In the genomic region with DNA sequence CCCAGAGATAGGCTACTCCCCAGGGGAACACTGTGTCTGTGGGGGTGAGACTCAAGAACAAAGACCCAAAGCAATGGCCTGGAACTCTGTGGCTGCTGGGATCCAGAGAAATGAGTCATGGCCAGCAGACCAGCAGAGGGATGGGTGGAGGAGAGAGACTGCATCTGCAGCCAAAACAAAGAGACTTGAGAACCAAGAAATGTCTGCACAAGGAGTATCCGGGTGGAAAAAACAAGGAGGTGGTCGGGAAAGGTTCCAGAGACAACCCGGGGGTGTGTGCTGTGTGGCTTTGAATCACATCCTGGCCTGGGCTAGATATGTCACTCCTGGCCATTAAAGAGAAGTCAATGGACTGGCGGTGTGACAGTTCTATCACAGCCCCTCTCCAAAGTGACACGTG, we compare ENCODE assay signal across 10 mouse cellular contexts. TPM values are rescaled to one million over a fixed set of nuclear protein-coding genes. Genes with fewer than 3 reads are reported as not detected.
DNase-seq lines count a peak whose midpoint lies in the region; ATAC-seq and TF ChIP-seq lines count a peak whose summit lies in the region.
"Had no signal": no experiment of that assay in that cellular context is flagged by ENCODE, and none has a peak within 500 bp of the region (broad histone marks: within the 10 kb centered on the region; RNA-seq: fewer than 3 reads in every experiment).

No protein-coding gene starts in this region.

- WGBS in thymus, adult 2 months: 82% methylated on average over 5 of the region's 5 CpGs
- 90% methylated on average over 5 of the region's 5 CpGs for WGBS in forebrain, embryonic 15.5 days
- WGBS in midbrain, embryonic 13.5 days: 83% methylated on average over 5 of the region's 5 CpGs

- no peak overlapping the region for H3K4me3 ChIP-seq in thymus, adult 2 months (ENCODE audit: control insufficient read depth, insufficient read depth, low read length)
- no peak overlapping the region for H3K4me3 ChIP-seq in forebrain, embryonic 15.5 days
- no peak overlapping the region for H3K4me3 ChIP-seq in midbrain, embryonic 13.5 days (replicated peaks)

- no peaks in the 10 kb centered on the region for H3K4me1 ChIP-seq in thymus, adult 2 months (replicated peaks; ENCODE audit: control insufficient read depth, insufficient read depth, low read length)
- H3K4me1 ChIP-seq in forebrain, embryonic 15.5 days: no peaks in the 10 kb centered on the region
- peaks cover 5% of the 10 kb centered on the region; the same call in 1 of the 2 replicates for H3K4me1 ChIP-seq in midbrain, embryonic 13.5 days (replicated peaks)

- peak; percentile 7 for DNase-seq in layer of hippocampus, adult 9-11 months
- DNase-seq in layer of hippocampus, adult 11-12 months (ENCODE audit: low spot score): no peak
- DNase-seq in MN1 (ENCODE audit: low spot score): peak; percentile 76
- DNase-seq in gastrocnemius, postnatal 10 days: peak; percentile 20
- peak; percentile 63 for DNase-seq in heart, postnatal 4 days
- DNase-seq in thymus, adult 2 months: no peak

- H3K36me3 ChIP-seq in thymus, adult 2 months (ENCODE audit: control insufficient read depth, insufficient read depth, low read length): no peaks in the 10 kb centered on the region
- no peaks in the 10 kb centered on the region for H3K36me3 ChIP-seq in forebrain, embryonic 15.5 days
- H3K36me3 ChIP-seq in midbrain, embryonic 13.5 days: no peaks in the 10 kb centered on the region

- no peak overlapping the region for H3K9ac ChIP-seq in forebrain, embryonic 15.5 days (replicated peaks)
- no peak overlapping the region for H3K9ac ChIP-seq in midbrain, embryonic 13.5 days (replicated peaks)

- no peak for TF ChIP-seq CTCF in thymus, adult 2 months (IDR thresholded peaks at IDR 0.05; ENCODE audit: borderline replicate concordance, control insufficient read depth, extremely low read depth, insufficient read depth, low read length, poor library complexity)

- H3K27me3 ChIP-seq in thymus, adult 2 months (ENCODE audit: control insufficient read depth, insufficient read depth, low read length): no peaks in the 10 kb centered on the region
- no peaks in the 10 kb centered on the region for H3K27me3 ChIP-seq in forebrain, embryonic 15.5 days
- H3K27me3 ChIP-seq in midbrain, embryonic 13.5 days: no peaks in the 10 kb centered on the region

- no peak overlapping the region for H3K4me2 ChIP-seq in forebrain, embryonic 15.5 days (replicated peaks)
- H3K4me2 ChIP-seq in midbrain, embryonic 13.5 days (replicated peaks): no peak overlapping the region

- no peak for ATAC-seq in forebrain, embryonic 15.5 days (replicated peaks)
- ATAC-seq in midbrain, embryonic 13.5 days: no peak
- ATAC-seq: midbrain, embryonic 16.5 days had no signal

- no peak overlapping the region for H3K27ac ChIP-seq in thymus, adult 2 months (ENCODE audit: control insufficient read depth, insufficient read depth, low read length)
- no peak overlapping the region for H3K27ac ChIP-seq in forebrain, embryonic 15.5 days (replicated peaks)
- H3K27ac ChIP-seq in midbrain, embryonic 13.5 days: no peak overlapping the region

- peaks cover 3% of the 10 kb centered on the region; the same call in 1 of the 2 replicates for H3K9me3 ChIP-seq in forebrain, embryonic 15.5 days
- peaks cover 23% of the 10 kb centered on the region for H3K9me3 ChIP-seq in midbrain, embryonic 13.5 days

- TF ChIP-seq POLR2A in thymus, adult 2 months (IDR thresholded peaks at IDR 0.05; ENCODE audit: control insufficient read depth, extremely low read depth, insufficient read depth, low read length, poor library complexity): no peak

RNA-seq across cellular contexts. Expression of a gene that starts 15.8 kb away (rescaled TPM):
- total RNA-seq in gastrocnemius, postnatal 10 days (2021): 100 to 1,000 TPM; 399 to 482 TPM
- 100 to 1,000 TPM; 588 to 656 TPM for total RNA-seq in heart, postnatal 4 days (2021)
- 38.0 and 65.3 TPM in 2 replicates for polyA plus RNA-seq in thymus, adult 2 months (2012; rRNA removed)
- polyA plus RNA-seq in forebrain, embryonic 15.5 days (2015; fragmentation: Nextera tagmentation; extraction: Ambion mirVana): 390 and 438 TPM in 2 replicates
- 414 and 419 TPM in 2 replicates for polyA plus RNA-seq in midbrain, embryonic 13.5 days (2015; fragmentation: Nextera tagmentation; extraction: Ambion mirVana)

RNA-seq across cellular contexts. Expression of a gene that starts 45.9 kb away (rescaled TPM):
- 100 to 1,000 TPM; 576 to 632 TPM for total RNA-seq in gastrocnemius, postnatal 10 days (2021)
- 100 to 1,000 TPM; 423 to 429 TPM for total RNA-seq in heart, postnatal 4 days (2021)
- 167 and 213 TPM in 2 replicates for polyA plus RNA-seq in thymus, adult 2 months (2012; rRNA removed)
- 312 and 323 TPM in 2 replicates for polyA plus RNA-seq in forebrain, embryonic 15.5 days (2015; fragmentation: Nextera tagmentation; extraction: Ambion mirVana)
- 321 and 324 TPM in 2 replicates for polyA plus RNA-seq in midbrain, embryonic 13.5 days (2015; fragmentation: Nextera tagmentation; extraction: Ambion mirVana)

RNA-seq across cellular contexts. Expression of a gene that starts 54.0 kb away (rescaled TPM):
- 10 to 100 TPM; 51.0 to 51.1 TPM for total RNA-seq in gastrocnemius, postnatal 10 days (2021)
- total RNA-seq in heart, postnatal 4 days (2021): 10 to 100 TPM; 19.6 to 20.8 TPM
- 35.7 and 36.3 TPM in 2 replicates for polyA plus RNA-seq in thymus, adult 2 months (2012; rRNA removed)
- 23.5 and 24.6 TPM in 2 replicates for polyA plus RNA-seq in forebrain, embryonic 15.5 days (2015; fragmentation: Nextera tagmentation; extraction: Ambion mirVana)
- 22.1 and 32.0 TPM in 2 replicates for polyA plus RNA-seq in midbrain, embryonic 13.5 days (2015; fragmentation: Nextera tagmentation; extraction: Ambion mirVana)
- total RNA-seq: granulocyte monocyte progenitor cell, adult 5-6 weeks had no signal

Comparison
In these comparisons a context has a peak if more than half of its experiments do, and no peak if none do; other contexts are left out.
1. DNase-seq: peak in layer of hippocampus, adult 9-11 months (single experiment), MN1 (single experiment), gastrocnemius, postnatal 10 days (single experiment) and heart, postnatal 4 days (single experiment); none in layer of hippocampus, adult 11-12 months (single experiment) and thymus, adult 2 months (single experiment).